Mouse (Mus musculus) B cell, adult 62 days (primary cell): Measurements from ENCODE around the gene Fktn. TPM values are rescaled to one million over a fixed set of nuclear protein-coding genes. Genes with fewer than 3 reads are reported as not detected.

Experiments used
- total RNA-seq: library from RNA; stranded (reverse); gene quantifications from 4 replicates; pipeline ENCODE4 v1.2.4, GENCODE M21; 2023

The Fktn gene
- total RNA-seq = 2.3 to 3.9 TPM (median 3.2 TPM) in 4 replicates

DNA sequence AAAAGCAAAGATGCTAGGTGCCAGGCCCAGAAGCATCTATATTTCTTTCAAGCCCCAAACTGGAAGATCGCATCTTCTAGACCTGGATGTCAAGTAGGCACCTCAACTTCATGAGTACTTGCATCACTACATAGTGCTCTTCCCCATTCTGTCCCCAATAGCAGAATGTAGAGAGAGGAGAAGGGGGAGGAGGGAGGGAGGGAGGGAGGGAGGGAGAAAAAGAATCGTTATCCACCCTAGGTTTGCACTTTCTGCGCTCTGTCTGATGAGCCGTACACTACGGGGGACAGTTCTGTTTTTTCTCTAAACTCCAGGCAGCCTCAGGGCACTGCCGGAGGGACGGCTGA lies at the start of gene Fktn:
Gene Fktn, plus strand, starts transcription at position 295 of the 347 bp plus-strand sequence.

DNA sequence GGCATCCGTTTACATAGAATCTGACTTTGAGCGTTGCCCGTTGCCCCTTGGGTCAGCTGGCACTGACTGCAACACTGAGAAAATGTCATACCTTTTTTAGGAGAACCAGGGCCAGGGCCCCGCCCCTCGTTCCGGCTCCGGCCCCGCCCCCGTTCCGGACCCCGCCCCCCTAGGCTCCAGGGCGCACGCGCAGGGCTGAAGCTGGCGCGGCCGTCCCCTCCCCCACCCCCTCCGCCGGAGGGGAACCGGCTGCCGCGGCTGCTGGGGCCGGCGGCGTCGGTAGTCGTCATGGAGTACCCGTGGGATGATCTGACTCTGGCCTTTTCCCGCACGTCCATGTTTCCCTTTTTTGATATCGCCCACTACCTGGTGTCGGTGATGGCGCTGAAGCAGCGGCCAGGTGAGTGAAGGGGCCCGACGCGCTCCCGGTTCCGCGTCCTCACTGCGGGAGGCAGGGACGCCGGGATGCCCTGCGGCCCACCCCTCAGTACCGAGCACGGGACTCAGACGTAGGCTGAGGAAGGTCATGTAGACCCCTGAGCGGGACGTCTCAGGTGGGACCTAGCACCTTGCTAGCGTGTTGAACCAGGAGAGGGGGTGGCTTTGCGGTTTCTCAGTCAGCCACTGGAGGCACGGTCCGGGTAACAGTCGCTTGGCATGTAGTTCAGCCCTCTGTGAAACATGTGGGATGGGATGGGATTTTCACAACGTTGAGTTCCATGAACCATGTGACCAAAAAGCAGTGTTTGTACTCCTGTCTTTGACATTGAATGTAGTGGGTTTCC lies 112.2 kb downstream of the Fktn start, which contains the start of gene Tmem38b:
Gene Tmem38b, plus strand, starts transcription at position 225 of the 785 bp plus-strand sequence.

Other genes with a start within 250 kb of the Fktn start
- gene Fsd1l, start 82.5 kb upstream of the Fktn start, total RNA-seq = not detected in 4 replicates
- gene Tal2, start 65.7 kb downstream of the Fktn start, total RNA-seq = 0.18 to 0.30 TPM in 2 of 4 replicates, not detected in the others
- gene Tmem38b, start 112.0 kb downstream of the Fktn start, total RNA-seq = 5.5 to 7.8 TPM (median 6.6 TPM) in 4 replicates